Mouse (Mus musculus) forebrain, embryonic 12.5 days (tissue): ENCODE results near the gene Pih1d1. TPM values are rescaled to one million over a fixed set of nuclear protein-coding genes. Genes with fewer than 3 reads are reported as not detected.
"Not testable (repeated sequence)": the region's sequence is repeated elsewhere in the genome, so short reads cannot be mapped to it uniquely, and the experiment has no call there.

Source experiments
- ATAC-seq: fragments of 200-750 bp; cut with Nextera tagmentation; 2 replicates; pipeline ENCODE4 v1.8.0; 2017; ENCODE audit warnings: moderate TSS enrichment; ENCODE audit not compliant: low FRiP score
- H3K27ac ChIP-seq: fragments of 300-500 bp; sonication (generic); 2 replicates; pipeline ENCODE4 v1.5.1; 2016; ENCODE audit warnings: mild to moderate bottlenecking
- H3K27me3 ChIP-seq: fragments of 300-500 bp; sonication (generic); 2 replicates; pipeline ENCODE4 v1.6.1; 2016; ENCODE audit warnings: mild to moderate bottlenecking
- H3K36me3 ChIP-seq: fragments of 300-500 bp; sonication (generic); replicated peaks from 2 replicates; pipeline ENCODE4 v1.6.1; 2016; ENCODE audit warnings: mild to moderate bottlenecking
- H3K4me1 ChIP-seq: fragments of 300-500 bp; sonication (generic); 2 replicates; pipeline ENCODE4 v1.6.1; 2016
- H3K4me2 ChIP-seq: fragments of 300-500 bp; sonication (generic); 2 replicates; pipeline ENCODE4 v1.6.1; 2016; ENCODE audit warnings: mild to moderate bottlenecking, moderate library complexity
- H3K4me3 ChIP-seq: fragments of 300-500 bp; sonication (generic); replicated peaks from 2 replicates; pipeline ENCODE4 v1.5.1; 2016; ENCODE audit warnings: mild to moderate bottlenecking
- H3K9ac ChIP-seq: fragments of 300-500 bp; sonication (generic); 2 replicates; pipeline ENCODE4 v1.6.1; 2016; ENCODE audit warnings: mild to moderate bottlenecking
- H3K9me3 ChIP-seq: fragments of 300-500 bp; sonication (generic); 2 replicates; pipeline ENCODE4 v1.6.1; 2016
- WGBS: fragments of 180-500 bp; shearing (Covaris S2); methylation state at CpG from one replicate; pipeline ENCODE4 v1.1.7; 2016; 5-methylcytosine and 5-hydroxymethylcytosine counted together
- polyA plus RNA-seq: library from polyadenylated mRNA; unstranded; fragments of >200 nt; fragmentation: Nextera tagmentation; extraction: Ambion mirVana; gene quantifications from 2 replicates; pipeline ENCODE4 v1.2.1, GENCODE M21; 2016

Gene Pih1d1
- polyA plus RNA-seq, 1 experiment from 2014 or later: 95.0 TPM

GRCm38 (mm10) chr7:45121404-45121803, 32.7 kb upstream of the Pih1d1 start:
- 0 out of 2 replicates have a peak overlapping the region, but pooled peaks have one; percentile 1 for H3K9ac ChIP-seq
- H3K4me2 ChIP-seq: no peak overlapping the region
- no peaks in the 10 kb centered on the region for H3K9me3 ChIP-seq
- H3K4me3 ChIP-seq: no peak overlapping the region
- ATAC-seq: no peak
- 0 out of 2 replicates have a peak overlapping the region, but pooled peaks have one; percentile 6 for H3K27ac ChIP-seq
- peaks cover 34% of the 10 kb centered on the region for H3K4me1 ChIP-seq
- no peaks in the 10 kb centered on the region for H3K27me3 ChIP-seq
- peaks cover 73% of the 10 kb centered on the region for H3K36me3 ChIP-seq
- 78% methylated on average over 8 of the region's 8 CpGs for WGBS

- peaks cover 78% of the 10 kb centered on the region for H3K36me3 ChIP-seq
- H3K9me3 ChIP-seq: no peaks in the 10 kb centered on the region
- H3K4me2 ChIP-seq: no peak overlapping the region
- 0 out of 2 replicates have a peak overlapping the region, but pooled peaks have one; percentile 1 for H3K9ac ChIP-seq
- peaks cover 39% of the 10 kb centered on the region for H3K4me1 ChIP-seq
- H3K4me3 ChIP-seq: no peak overlapping the region
- H3K27ac ChIP-seq: 0 out of 2 replicates have a peak overlapping the region, but pooled peaks have one; percentile 6
- ATAC-seq: no peak
- H3K27me3 ChIP-seq: no peaks in the 10 kb centered on the region
These were observed 32.1 kb upstream of the Pih1d1 start for GRCm38 (mm10) chr7:45121966-45122365.

- Histone ChIP-seq H3K9ac (peak overlapping the region; percentile 97), H3K36me3 (peaks cover 83% of the 10 kb centered on the region), H3K27me3 (no peaks in the 10 kb centered on the region), H3K9me3 (no peaks in the 10 kb centered on the region), H3K4me2 (peak overlapping the region; percentile 94), H3K27ac (0 out of 2 replicates have a peak overlapping the region, but pooled peaks have one; percentile 32), H3K4me3 (peak overlapping the region; percentile 95), H3K4me1 (peaks cover 46% of the 10 kb centered on the region)
- WGBS: 85% methylated on average over 15 of the region's 15 CpGs
- no peak for ATAC-seq
These were observed 31.4 kb upstream of the Pih1d1 start for GRCm38 (mm10) chr7:45122561-45123185.

GRCm38 (mm10) chr7:45123186-45123570, 30.9 kb upstream of the Pih1d1 start:
- H3K4me3 ChIP-seq: peak overlapping the region; percentile 95
- H3K4me2 ChIP-seq: peak overlapping the region; percentile 94
- 0 out of 2 replicates have a peak overlapping the region, but pooled peaks have one; percentile 86 for H3K27ac ChIP-seq
- H3K27me3 ChIP-seq: no peaks in the 10 kb centered on the region
- WGBS: 28% methylated on average over 12 of the region's 12 CpGs
- H3K9me3 ChIP-seq: no peaks in the 10 kb centered on the region
- peak overlapping the region; percentile 97 for H3K9ac ChIP-seq
- no peak for ATAC-seq
- peaks cover 47% of the 10 kb centered on the region for H3K4me1 ChIP-seq
- peaks cover 78% of the 10 kb centered on the region for H3K36me3 ChIP-seq

GRCm38 (mm10) chr7:45124224-45125143, 29.6 kb upstream of the Pih1d1 start, which contains the start of gene Rps11:
TSS of gene Rps11 (minus strand) at chr7:45124439.
- H3K4me3 ChIP-seq: peak within 1 kb of the TSS; percentile 95
- peaks cover 68% of the 10 kb centered on the region for H3K36me3 ChIP-seq
- peaks cover 50% of the 10 kb centered on the region for H3K4me1 ChIP-seq
- H3K4me2 ChIP-seq: peak within 1 kb of the TSS; percentile 94
- under 1% methylated on average over 59 of the region's 59 CpGs for WGBS
- H3K9ac ChIP-seq: peak within 1 kb of the TSS; percentile 97
- no peaks in the 10 kb centered on the region for H3K27me3 ChIP-seq
- H3K9me3 ChIP-seq: no peaks in the 10 kb centered on the region
- H3K27ac ChIP-seq: peak within 1 kb of the TSS; percentile 86
- ATAC-seq: peak; percentile 86

GRCm38 (mm10) chr7:45125144-45125600, 28.9 kb upstream of the Pih1d1 start:
- H3K36me3 ChIP-seq: peaks cover 61% of the 10 kb centered on the region
- WGBS: 18% methylated on average over 7 of the region's 7 CpGs
- no peaks in the 10 kb centered on the region for H3K9me3 ChIP-seq
- H3K27ac ChIP-seq: peak overlapping the region; percentile 86
- H3K4me1 ChIP-seq: peaks cover 55% of the 10 kb centered on the region
- no peaks in the 10 kb centered on the region for H3K27me3 ChIP-seq
- no peak for ATAC-seq
- peak overlapping the region; percentile 94 for H3K4me2 ChIP-seq
- peak overlapping the region; percentile 40 for H3K9ac ChIP-seq
- H3K4me3 ChIP-seq: peak overlapping the region; percentile 95

- not testable (repeated sequence) for ATAC-seq, H3K9me3 ChIP-seq, H3K27me3 ChIP-seq, H3K4me3 ChIP-seq
- 67% methylated on average over 5 of the region's 5 CpGs for WGBS
- H3K27ac ChIP-seq: peak overlapping the region; percentile 86
- H3K4me1 ChIP-seq: peaks cover 55% of the 10 kb centered on the region
- peak overlapping the region; percentile 17; the same call in 1 of the 2 replicates for H3K9ac ChIP-seq
- 0 out of 2 replicates have a peak overlapping the region, but pooled peaks have one; percentile 87 for H3K4me2 ChIP-seq
- peaks cover 56% of the 10 kb centered on the region for H3K36me3 ChIP-seq
These were observed 28.5 kb upstream of the Pih1d1 start for GRCm38 (mm10) chr7:45125649-45126048.

- Histone ChIP-seq H3K4me2 (peak overlapping the region; percentile 87), H3K27me3 (no peaks in the 10 kb centered on the region), H3K36me3 (peaks cover 50% of the 10 kb centered on the region), H3K9me3 (no peaks in the 10 kb centered on the region), H3K4me3 (peak overlapping the region; percentile 83), H3K27ac (peak overlapping the region; percentile 91), H3K9ac (peak overlapping the region; percentile 99), H3K4me1 (peaks cover 55% of the 10 kb centered on the region)
- WGBS: 79% methylated on average over 17 of the region's 17 CpGs
- no peak for ATAC-seq
These were observed 27.8 kb upstream of the Pih1d1 start for GRCm38 (mm10) chr7:45126147-45126843.

GRCm38 (mm10) chr7:45126844-45127699, 27.0 kb upstream of the Pih1d1 start:
- Histone ChIP-seq H3K27ac (peak overlapping the region; percentile 91), H3K27me3 (no peaks in the 10 kb centered on the region; the same call in 1 of the 2 replicates), H3K9ac (peak overlapping the region; percentile 99), H3K4me1 (peaks cover 51% of the 10 kb centered on the region), H3K4me2 (peak overlapping the region; percentile 87), H3K36me3 (peaks cover 42% of the 10 kb centered on the region), H3K4me3 (peak overlapping the region; percentile 83), H3K9me3 (no peaks in the 10 kb centered on the region)
- ATAC-seq: no peak
- 47% methylated on average over 21 of the region's 21 CpGs for WGBS

GRCm38 (mm10) chr7:45127700-45128224, 26.3 kb upstream of the Pih1d1 start:
- H3K4me2 ChIP-seq: peak overlapping the region; percentile 87
- H3K36me3 ChIP-seq: peaks cover 35% of the 10 kb centered on the region
- H3K9me3 ChIP-seq: no peaks in the 10 kb centered on the region
- peak overlapping the region; percentile 91 for H3K27ac ChIP-seq
- H3K9ac ChIP-seq: peak overlapping the region; percentile 99
- peak overlapping the region; percentile 83 for H3K4me3 ChIP-seq
- WGBS: under 1% methylated on average over 6 of the region's 6 CpGs
- H3K4me1 ChIP-seq: peaks cover 46% of the 10 kb centered on the region
- no peaks in the 10 kb centered on the region; the same call in 1 of the 2 replicates for H3K27me3 ChIP-seq
- ATAC-seq: no peak
